Mouse (Mus musculus) lung, embryonic 14.5 days (tissue): Measurements from ENCODE around the gene Acp7. TPM values are rescaled to one million over a fixed set of nuclear protein-coding genes. Genes with fewer than 3 reads are reported as not detected.
"Not testable (repeated sequence)": the region's sequence is repeated elsewhere in the genome, so short reads cannot be mapped to it uniquely, and the experiment has no call there.

Source experiments
- ATAC-seq: fragments of 200-750 bp; cut with Nextera tagmentation; 2 replicates; pipeline ENCODE4 v1.8.0; 2017; ENCODE audit warnings: mild to moderate bottlenecking, moderate TSS enrichment, moderate library complexity; ENCODE audit not compliant: insufficient read depth
- DNase-seq: peaks from one replicate; pipeline ENCODE4 v3.0.0-alpha.2; 2015
- H3K27ac ChIP-seq: fragments of 300-500 bp; sonication (generic); 2 replicates; pipeline ENCODE4 v1.5.1; 2014; ENCODE audit warnings: low read depth, mild to moderate bottlenecking, moderate library complexity
- H3K27me3 ChIP-seq: fragments of 300-500 bp; sonication (generic); 2 replicates; pipeline ENCODE4 v1.6.1; 2014; ENCODE audit warnings: low read length, control low read depth; ENCODE audit not compliant: insufficient read depth
- H3K36me3 ChIP-seq: fragments of 300-500 bp; sonication (generic); 2 replicates; pipeline ENCODE4 v1.6.1; 2014; ENCODE audit warnings: control low read depth; ENCODE audit not compliant: insufficient read depth
- H3K4me1 ChIP-seq: fragments of 300-500 bp; sonication (generic); 2 replicates; pipeline ENCODE4 v1.6.1; 2014; ENCODE audit warnings: antibody characterized with exemption, control low read depth; ENCODE audit not compliant: insufficient read depth
- H3K4me2 ChIP-seq: fragments of 300-500 bp; sonication (generic); 2 replicates; pipeline ENCODE4 v1.6.1; 2014; ENCODE audit warnings: mild to moderate bottlenecking
- H3K4me3 ChIP-seq: fragments of 300-500 bp; sonication (generic); 2 replicates; pipeline ENCODE4 v1.5.1; 2014; ENCODE audit warnings: low read depth, low read length
- H3K9ac ChIP-seq: fragments of 300-500 bp; sonication (generic); 2 replicates; pipeline ENCODE4 v1.6.1; 2014
- H3K9me3 ChIP-seq: fragments of 300-500 bp; sonication (generic); 2 replicates; pipeline ENCODE4 v1.6.1; 2016; ENCODE audit warnings: low read depth, low read length, control low read depth
- CTCF ChIP-seq: IDR thresholded peaks from 2 replicates; pipeline ENCODE4 v1.5.1; 2016; ENCODE audit warnings: antibody characterized with exemption, low read depth
- WGBS: fragments of 180-500 bp; shearing (Covaris S2); extraction: QIAGEN DNeasy Blood & Tissue Kit; methylation state at CpG from one replicate; pipeline ENCODE4 v1.1.7; 2014; 5-methylcytosine and 5-hydroxymethylcytosine counted together
- polyA plus RNA-seq: library from polyadenylated mRNA; unstranded; fragments of >200 nt; fragmentation: Nextera tagmentation; extraction: Ambion mirVana; gene quantifications from 2 replicates; pipeline ENCODE4 v1.2.1, GENCODE M21; 2014

Acp7 gene
- polyA plus RNA-seq, result not detected in 2 replicates

GRCm38 (mm10) chr7:28631073-28631472 is at the start of gene Acp7:
Gene Acp7 (minus strand): TSS chr7:28631332.
- no peak for TF ChIP-seq CTCF

DNA sequence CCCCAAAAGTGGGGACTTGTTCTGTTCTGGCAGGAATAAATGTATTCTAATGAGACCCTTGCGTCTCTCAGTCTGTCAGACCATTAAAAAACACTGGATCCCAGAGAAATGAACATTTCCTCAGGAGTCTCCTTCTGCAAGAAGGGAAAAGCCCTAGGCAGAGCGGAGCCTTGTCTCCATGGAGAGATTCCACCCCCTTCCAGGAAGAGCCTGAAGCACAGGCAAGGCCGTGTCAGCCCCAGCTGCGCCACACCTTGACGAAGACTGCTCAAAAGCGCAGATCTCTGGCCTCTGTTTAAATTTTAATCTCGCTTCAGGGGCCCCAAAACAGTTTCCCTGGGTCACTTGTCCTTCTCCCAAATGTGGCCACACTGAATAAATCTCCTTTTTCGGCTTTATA is 46.5 kb upstream of the Acp7 start:
- H3K27ac ChIP-seq, result no peak overlapping the region
- no peak for TF ChIP-seq CTCF
- no peak for DNase-seq
- no peaks in the 10 kb centered on the region for H3K9me3 ChIP-seq
- H3K27me3 ChIP-seq, result no peaks in the 10 kb centered on the region
- H3K4me1 ChIP-seq, result no peaks in the 10 kb centered on the region
- H3K4me3 ChIP-seq, result no peak overlapping the region
- 85% methylated on average over 8 of the region's 8 CpGs for WGBS
- no peaks in the 10 kb centered on the region for H3K36me3 ChIP-seq
- ATAC-seq, result no peak
- no peak overlapping the region for H3K9ac ChIP-seq
- no peak overlapping the region for H3K4me2 ChIP-seq

More at GRCm38 (mm10) chr7:28631073-28631472, at the start of gene Acp7:
- peak within 1 kb of the TSS; percentile 49 for H3K4me2 ChIP-seq
- peaks cover 35% of the 10 kb centered on the region for H3K27me3 ChIP-seq
- WGBS, result 31% methylated on average over 10 of the region's 10 CpGs
- no peaks in the 10 kb centered on the region for H3K4me1 ChIP-seq
- H3K36me3 ChIP-seq, result no peaks in the 10 kb centered on the region
- no peaks in the 10 kb centered on the region for H3K9me3 ChIP-seq
- ATAC-seq, result no peak
- peak within 1 kb of the TSS; percentile 19 for H3K4me3 ChIP-seq
- H3K9ac ChIP-seq, result no peak within 1 kb of the TSS; the same call in 1 of the 2 replicates
- no peak for DNase-seq
- H3K27ac ChIP-seq, result no peak within 1 kb of the TSS

GRCm38 (mm10) chr7:28676811-28677541 is 45.8 kb upstream of the Acp7 start:
- H3K9me3 ChIP-seq, result no peaks in the 10 kb centered on the region
- H3K27ac ChIP-seq, result no peak overlapping the region
- no peaks in the 10 kb centered on the region for H3K27me3 ChIP-seq
- H3K9ac ChIP-seq, result no peak overlapping the region
- TF ChIP-seq CTCF, result no peak
- ATAC-seq (no peak), DNase-seq (no peak)
- no peak overlapping the region for H3K4me3 ChIP-seq
- H3K4me2 ChIP-seq, result no peak overlapping the region
- WGBS, result 72% methylated on average over 13 of the region's 13 CpGs
- no peaks in the 10 kb centered on the region for H3K36me3 ChIP-seq
- H3K4me1 ChIP-seq, result no peaks in the 10 kb centered on the region

- H3K27me3 ChIP-seq, result no peaks in the 10 kb centered on the region
- no peaks in the 10 kb centered on the region for H3K4me1 ChIP-seq
- ATAC-seq, result no peak
- 40% methylated on average over 11 of the region's 11 CpGs for WGBS
- TF ChIP-seq CTCF, result peak; percentile 66
- H3K4me2 ChIP-seq, result no peak overlapping the region
- no peaks in the 10 kb centered on the region for H3K9me3 ChIP-seq
- no peak overlapping the region for H3K9ac ChIP-seq
- DNase-seq, result peak; percentile 59
- no peak overlapping the region for H3K4me3 ChIP-seq
- no peaks in the 10 kb centered on the region for H3K36me3 ChIP-seq
- H3K27ac ChIP-seq, result no peak overlapping the region
These were observed 44.6 kb upstream of the Acp7 start for GRCm38 (mm10) chr7:28675746-28676145.

DNA sequence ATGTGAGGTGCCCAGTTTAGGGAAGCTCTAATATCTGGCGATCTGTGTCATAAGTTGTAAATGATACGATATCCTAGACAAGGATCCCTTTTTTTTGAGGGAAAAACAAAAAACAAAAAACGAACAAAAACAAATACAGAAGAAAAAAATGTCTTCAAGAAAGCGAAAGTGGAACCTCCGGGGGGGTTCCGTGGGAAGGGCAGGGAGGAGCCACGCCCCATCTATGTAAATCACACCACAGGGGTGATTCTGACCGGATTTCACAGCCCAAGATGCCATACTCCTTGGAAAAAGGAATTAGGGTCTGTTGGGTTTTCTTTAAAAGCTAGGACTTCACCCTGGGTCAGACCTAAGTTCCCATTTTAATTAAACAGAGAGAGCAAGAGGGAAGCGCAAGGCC is 43.9 kb upstream of the Acp7 start:
- Histone ChIP-seq H3K4me1 (no peaks in the 10 kb centered on the region), H3K9me3 (no peaks in the 10 kb centered on the region), H3K9ac (no peak overlapping the region), H3K27me3 (no peaks in the 10 kb centered on the region), H3K4me2 (no peak overlapping the region), H3K36me3 (no peaks in the 10 kb centered on the region), H3K27ac (no peak overlapping the region), H3K4me3 (no peak overlapping the region)
- DNase-seq (no peak), ATAC-seq (no peak)
- 71% methylated on average over 9 of the region's 9 CpGs for WGBS
- no peak for TF ChIP-seq CTCF

- H3K9ac ChIP-seq, H3K27ac ChIP-seq, ATAC-seq, H3K9me3 ChIP-seq, DNase-seq, H3K4me3 ChIP-seq, H3K27me3 ChIP-seq, H3K4me2 ChIP-seq, H3K4me1 ChIP-seq, H3K36me3 ChIP-seq: not testable (repeated sequence)
- 60% methylated on average over 5 of the region's 5 CpGs for whole genome bisulfite sequencing
These were observed 41.7 kb upstream of the Acp7 start for GRCm38 (mm10) chr7:28672786-28673185.

GRCm38 (mm10) chr7:28672276-28672675 is 41.1 kb upstream of the Acp7 start:
- no peaks in the 10 kb centered on the region for H3K36me3 ChIP-seq
- H3K9ac ChIP-seq, result no peak overlapping the region
- H3K4me2 ChIP-seq, result no peak overlapping the region
- no peak for ATAC-seq
- no peak for DNase-seq
- WGBS, result 85% methylated on average over 5 of the region's 5 CpGs
- H3K4me1 ChIP-seq, result 0 out of 2 replicates have a peak, but pooled peaks cover 2% of the 10 kb centered on the region
- TF ChIP-seq CTCF, result no peak
- no peaks in the 10 kb centered on the region for H3K9me3 ChIP-seq
- H3K4me3 ChIP-seq, result no peak overlapping the region
- no peak overlapping the region for H3K27ac ChIP-seq
- no peaks in the 10 kb centered on the region for H3K27me3 ChIP-seq
